Mouse (Mus musculus): ENCODE results near the gene Grip1.

The Grip1 gene

DNA sequence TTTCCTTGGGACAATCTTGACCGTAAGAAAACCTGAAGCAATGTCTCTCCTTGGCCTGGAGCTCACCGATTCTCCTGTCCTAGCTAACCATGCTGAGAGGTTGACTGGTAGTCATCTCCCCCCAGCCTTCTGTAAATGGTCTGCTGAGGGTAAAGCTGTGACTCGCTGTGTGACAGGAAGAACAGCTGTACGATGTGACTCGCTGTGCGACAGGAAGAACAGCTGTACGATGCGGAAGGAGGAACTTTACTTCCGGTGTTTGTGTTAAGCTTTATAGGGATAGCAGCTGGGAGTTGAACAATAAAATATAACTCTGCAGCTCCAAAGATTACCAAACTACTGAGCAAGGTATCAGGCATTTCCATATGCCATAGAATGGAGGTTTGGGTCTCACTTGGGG lies 119.5 kb downstream of the Grip1 start:
- in situ Hi-C loops (cut with MboI, MseI), result no loop called here

DNA sequence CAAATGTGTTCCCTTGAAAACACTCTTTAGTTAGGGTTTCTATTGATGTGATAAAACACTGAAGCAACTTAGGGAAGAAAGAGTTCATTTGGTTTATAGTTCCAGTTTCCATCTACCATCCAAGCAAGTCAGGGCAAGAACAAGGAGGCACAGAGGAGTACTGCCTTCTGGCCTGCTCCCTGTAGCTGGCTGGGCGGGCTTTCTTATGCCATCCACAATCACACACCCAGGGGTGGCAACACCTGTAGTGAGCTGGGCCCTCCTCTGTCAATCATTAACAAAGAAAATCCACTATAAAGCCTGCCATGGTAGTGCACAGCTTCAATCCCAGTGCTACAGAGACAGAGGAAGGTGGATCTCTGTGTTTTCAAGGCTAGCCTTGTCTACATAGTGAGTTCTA lies 122.2 kb downstream of the Grip1 start:
- in situ Hi-C loops (cut with MboI, MseI), result no loop called here

DNA sequence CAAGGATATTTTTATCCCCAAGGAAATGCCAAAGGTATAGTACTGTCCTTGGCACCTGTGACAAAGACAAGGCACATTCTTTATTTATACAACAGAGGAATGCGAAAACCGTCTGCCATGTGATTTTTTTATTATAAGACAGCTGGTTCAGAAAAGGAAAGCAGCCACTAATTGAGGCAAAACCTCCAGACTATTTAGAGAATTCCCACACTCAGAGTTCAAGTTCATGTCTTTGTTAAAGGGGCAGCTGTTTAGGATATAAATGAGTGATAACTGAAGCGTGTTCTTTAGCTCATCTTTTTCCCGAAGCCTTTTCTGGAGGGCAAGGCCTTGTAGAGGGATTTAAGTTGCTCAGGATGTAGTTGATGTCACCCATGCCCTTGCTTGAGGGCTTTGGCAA lies 126.4 kb downstream of the Grip1 start:
- in situ Hi-C loops (cut with MboI, MseI), result no loop called here

DNA sequence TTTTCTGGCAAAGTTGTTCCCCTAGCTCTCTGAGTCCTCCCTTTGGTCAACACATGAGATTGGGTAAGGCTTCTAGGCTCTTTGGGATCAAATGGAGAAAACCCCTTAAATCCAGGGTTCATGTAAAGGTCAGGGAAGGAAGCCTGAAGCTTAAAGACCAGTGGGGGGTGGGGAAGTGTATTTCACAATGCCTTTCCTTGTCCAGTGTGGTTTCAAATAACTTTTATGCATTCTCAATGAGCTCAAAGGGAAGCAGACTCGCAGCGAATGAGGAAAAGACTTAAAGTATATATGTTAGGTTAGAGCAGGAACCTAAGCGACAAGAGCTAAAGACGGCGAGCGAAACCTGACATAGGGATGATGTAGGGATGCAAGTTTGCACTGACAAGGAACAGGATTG lies 131.0 kb downstream of the Grip1 start:
- in situ Hi-C loops (cut with MboI, MseI), result no loop called here

DNA sequence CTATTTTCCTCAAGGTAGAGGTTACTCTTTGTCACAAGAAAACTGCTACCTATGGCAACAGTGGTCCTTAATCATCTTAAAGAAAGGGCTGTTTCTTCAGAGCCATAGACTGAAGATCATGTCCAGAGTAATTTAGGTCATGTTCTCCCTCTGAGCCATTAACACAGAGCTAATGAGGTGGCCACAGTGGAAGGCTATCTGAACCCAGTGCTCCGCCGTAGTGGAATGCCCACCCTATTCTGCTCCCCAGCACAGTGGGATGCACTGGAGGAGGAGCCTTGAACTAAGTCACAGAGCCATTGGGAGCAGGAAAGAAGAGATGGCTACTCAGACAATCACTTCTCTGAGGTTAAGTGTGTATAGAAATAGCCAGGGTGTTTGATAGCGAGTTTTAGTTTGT lies 133.3 kb downstream of the Grip1 start:
- in situ Hi-C loops (cut with MboI, MseI), result no loop called here

DNA sequence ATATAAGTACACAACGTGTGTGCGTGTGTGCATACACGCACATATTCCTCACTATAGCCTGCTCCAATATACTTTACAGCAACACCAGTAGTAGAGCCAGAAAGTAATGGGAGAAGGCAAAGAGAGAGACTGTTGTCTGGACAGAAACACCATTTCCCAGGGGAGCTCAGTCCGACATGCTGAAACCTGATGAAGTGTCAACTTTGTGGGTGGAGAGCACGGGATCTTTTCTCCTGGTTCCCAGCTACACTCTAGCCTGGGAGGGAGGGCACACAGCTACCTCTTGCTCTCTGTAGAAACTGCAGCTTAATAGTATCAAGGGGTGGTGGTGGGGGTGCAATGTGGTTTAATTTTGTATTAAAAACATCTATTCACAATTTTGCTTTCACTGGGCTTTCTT lies 143.2 kb downstream of the Grip1 start:
- in situ Hi-C loops (cut with MboI, MseI), result no loop called here

- in situ Hi-C loops (cut with MboI, MseI), result no loop called here
These were observed 153.9 kb downstream of the Grip1 start for GRCm38 (mm10) chr10:119607501-119607900.

DNA sequence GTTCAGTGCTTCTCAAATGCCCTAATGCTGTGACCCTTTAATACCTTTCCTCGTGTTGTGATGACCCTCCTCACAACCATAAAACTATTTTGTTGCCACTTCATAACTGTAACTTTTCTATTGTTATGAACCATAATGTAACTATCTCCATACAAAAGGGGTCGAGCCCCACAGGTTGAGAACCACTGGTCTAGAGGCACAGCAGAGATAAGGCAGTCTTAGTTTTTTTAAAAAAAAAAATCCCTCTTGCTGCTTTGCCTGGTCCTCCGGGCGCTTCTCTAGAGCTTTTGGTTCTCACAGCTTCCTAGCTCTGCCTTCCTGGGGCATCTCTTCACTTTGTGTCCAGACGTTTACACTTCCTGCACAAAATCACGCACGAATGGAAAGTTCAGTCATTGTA lies 155.4 kb downstream of the Grip1 start:
- in situ Hi-C loops (cut with MboI, MseI), result no loop called here

- in situ Hi-C loops (cut with MboI, MseI), result no loop called here
These were observed 156.8 kb downstream of the Grip1 start for GRCm38 (mm10) chr10:119610279-119610895.

GRCm38 (mm10) chr10:119612034-119612433 lies 158.4 kb downstream of the Grip1 start:
- in situ Hi-C loops (cut with MboI, MseI), result no loop called here

DNA sequence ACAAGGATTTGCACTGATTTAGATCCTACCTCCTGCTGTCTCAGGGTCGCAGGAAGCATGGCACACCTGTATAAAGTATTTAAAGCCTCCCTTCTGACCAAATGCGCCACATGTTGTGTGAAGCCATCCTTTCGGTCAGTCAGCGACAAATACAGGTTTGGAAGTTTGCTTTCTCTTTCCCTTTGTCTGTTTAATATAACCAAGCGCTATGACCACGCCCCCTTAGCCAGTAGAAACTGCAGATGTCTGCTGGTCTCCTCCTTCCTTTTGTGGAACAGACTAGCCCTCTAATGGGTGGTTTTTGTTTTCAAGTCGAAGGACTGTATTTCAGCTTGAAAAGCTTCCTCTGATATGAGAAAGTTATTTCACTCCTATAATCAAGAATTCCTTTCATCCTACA lies 161.1 kb downstream of the Grip1 start:
- in situ Hi-C loops (cut with MboI, MseI), result no loop called here

GRCm38 (mm10) chr10:119615240-119615885 lies 161.7 kb downstream of the Grip1 start:
- in situ Hi-C loops (cut with MboI, MseI), result no loop called here

DNA sequence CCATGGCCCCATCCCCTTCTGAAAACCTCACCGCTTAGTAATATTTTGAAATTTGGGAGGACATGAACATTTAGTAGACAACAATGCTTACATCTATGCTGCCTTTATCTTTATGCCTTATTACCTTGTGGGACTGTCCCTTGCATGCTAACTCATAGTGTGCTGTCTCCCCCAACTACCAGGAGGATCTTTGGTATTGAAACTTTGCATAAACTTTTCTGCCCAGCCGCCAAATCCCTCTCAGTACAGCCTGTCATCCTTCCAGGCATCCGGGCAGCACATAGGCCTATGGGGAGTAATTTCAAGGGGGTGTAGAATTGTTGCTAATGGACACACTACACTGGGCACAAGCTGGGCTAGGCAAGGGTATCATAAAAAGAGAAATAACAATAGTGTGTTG lies 162.4 kb downstream of the Grip1 start:
- in situ Hi-C loops (cut with MboI, MseI), result no loop called here

DNA sequence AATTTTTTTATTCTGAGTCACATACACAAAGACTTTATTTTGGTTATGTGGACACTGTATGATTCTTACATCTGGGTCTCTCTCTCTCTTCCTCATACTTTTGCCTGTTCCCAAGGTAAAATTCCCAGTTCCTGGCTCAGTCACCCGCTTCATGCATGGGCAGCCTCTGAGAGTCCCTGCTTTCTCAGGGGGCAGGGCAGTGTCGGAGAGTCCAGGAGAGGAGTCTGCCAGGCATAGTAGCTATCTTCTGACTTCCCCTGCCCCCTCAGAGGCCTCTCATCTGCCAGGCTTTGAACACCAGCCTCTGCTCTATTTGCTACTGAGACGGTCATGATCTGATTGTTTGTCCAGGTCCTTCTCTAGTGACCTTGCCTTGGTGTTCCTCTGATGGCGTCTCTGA lies 175.0 kb downstream of the Grip1 start:
- in situ Hi-C loops (cut with MboI, MseI), result no loop called here

- in situ Hi-C loops (cut with MboI, MseI), result no loop called here
These were observed 176.8 kb downstream of the Grip1 start for GRCm38 (mm10) chr10:119630401-119630800.

GRCm38 (mm10) chr10:119631966-119632365 lies 178.3 kb downstream of the Grip1 start:
- in situ Hi-C loops (cut with MboI, MseI), result no loop called here

DNA sequence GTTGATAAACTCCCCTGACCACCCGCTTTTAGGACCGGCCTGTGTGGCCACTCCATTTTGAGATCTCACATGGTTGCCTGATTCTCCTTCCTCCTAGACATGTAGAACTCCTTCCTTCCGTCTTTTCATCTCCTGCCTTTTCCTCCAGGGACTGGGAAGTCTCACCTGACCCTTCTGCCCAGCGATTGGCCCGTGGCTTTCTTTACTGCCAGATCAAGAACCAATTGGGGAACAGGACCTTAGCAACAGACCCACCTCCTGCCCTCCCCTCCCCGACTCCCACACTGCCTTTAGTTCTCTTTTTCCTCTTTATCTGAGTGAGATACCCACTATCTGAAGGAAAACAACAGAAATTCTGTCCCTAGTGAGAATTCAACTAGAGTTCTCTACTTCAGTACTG lies 180.9 kb downstream of the Grip1 start:
- in situ Hi-C loops (cut with MboI, MseI), result no loop called here

GRCm38 (mm10) chr10:119640534-119640933 lies 186.9 kb downstream of the Grip1 start:
- in situ Hi-C loops (cut with MboI, MseI), result no loop called here

DNA sequence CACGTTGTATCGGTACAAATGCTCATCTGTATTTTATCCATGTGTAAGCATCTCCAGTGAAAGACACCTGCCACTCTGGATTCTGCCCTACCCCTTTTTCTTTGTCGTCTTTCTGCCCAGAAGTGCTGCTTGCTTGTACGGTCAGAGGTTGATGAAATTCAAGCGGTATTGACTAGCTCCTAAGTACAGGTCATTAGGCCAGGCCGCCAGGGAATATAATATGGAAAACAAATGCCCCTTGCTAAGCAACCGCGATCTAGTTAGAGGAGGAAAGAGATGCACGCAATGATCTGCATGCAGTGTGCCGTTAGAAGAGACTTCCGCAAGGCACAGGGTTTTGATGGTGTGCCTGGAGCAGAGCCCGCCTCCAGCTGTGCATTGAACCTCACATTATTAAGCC lies 187.4 kb downstream of the Grip1 start:
- in situ Hi-C loops (cut with MboI, MseI), result no loop called here

DNA sequence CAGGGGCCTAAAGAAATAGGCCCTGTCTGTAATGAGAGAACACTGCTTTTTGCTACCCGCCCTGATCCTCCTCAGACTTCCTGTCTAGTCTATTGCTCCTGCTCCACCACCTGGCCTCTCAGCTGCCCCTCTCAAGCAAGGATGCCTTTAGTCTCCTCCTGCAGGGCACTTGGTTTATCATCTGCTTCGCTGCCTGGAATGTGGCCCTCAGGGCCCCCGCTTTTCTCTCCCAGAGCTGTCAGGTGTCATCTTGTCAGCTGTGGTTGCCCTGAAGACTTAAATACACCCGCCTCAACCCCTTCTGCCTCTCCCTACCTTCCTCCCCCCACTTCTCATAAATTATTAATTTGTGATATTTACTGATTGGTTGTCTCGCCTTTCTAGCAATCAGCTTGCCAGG lies 190.7 kb downstream of the Grip1 start:
- in situ Hi-C loops (cut with MboI, MseI), result no loop called here

DNA sequence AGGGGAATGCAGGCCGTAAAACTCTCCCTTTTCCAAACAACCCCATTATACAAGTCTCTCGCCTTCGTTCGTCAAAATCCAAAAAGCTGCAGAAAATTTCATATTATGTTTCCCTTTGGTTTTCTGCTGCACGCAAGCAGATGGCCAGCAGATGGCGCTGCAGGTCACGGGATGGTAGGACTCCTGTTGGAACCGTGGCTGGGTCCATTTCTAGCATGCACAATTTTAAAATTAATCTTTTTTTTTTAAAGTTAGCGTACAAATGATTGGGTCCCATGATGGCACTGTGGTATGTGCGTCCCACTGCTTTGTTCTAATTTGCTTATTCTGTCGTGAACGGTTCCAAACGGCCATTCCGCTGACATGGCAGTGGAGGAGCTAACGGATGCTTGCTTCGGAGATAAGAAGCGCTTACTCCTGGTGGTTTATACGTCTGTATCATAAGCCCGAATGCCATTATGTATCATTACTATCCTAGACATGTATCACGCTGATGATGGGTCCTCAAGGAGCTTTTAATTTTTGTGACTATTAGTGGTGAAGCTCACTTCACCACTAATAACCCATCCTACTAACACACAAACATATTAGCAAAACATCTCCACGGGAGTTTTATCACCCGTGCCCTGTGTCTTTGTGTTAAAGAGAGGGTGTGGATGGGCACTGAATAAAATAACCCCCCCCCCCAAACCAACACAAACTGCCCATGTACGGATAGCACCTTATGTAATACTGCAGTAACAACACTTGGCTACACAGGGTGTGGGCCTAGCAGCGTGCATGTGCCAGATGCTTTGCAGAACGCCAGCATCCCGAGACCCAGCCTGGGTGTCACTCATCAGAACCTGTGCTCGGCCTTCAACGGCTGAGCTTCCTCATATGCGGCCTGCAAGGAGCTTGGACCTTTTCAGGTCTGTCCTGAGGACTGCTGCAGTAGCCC lies 193.1 kb downstream of the Grip1 start:
- in situ Hi-C loops (cut with MboI, MseI), result no loop called here

GRCm38 (mm10) chr10:119660677-119661353 lies 207.2 kb downstream of the Grip1 start:
- in situ Hi-C loops (cut with MboI, MseI), result no loop called here
